Mouse (Mus musculus): ENCODE measurements around the gene Mettl1. TPM values are rescaled to one million over a fixed set of nuclear protein-coding genes. Genes with fewer than 3 reads are reported as not detected.

Gene Mettl1
- polyA plus RNA-seq, 2 experiments: 48.6 to 59.1 TPM

DNA sequence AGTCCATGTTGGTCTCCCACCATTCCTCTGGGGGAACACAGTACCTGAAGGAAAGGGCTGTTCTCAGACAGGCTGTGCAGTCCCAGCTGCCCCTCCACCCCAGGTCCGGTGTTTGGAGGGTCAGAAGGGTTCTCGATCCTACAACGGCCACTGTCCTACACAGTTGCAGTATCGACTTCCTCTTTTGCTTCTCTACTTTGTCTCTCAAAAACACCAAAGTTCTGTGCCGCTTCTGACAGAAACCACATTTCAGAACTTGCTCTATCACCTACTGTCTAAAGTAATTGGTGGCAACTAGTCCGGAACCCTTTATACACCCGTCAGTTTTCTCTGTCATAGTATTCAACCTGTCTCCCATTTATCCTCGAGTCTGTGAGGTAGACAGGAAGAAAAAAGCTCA is 14.2 kb downstream of the Mettl1 start:
- peaks cover 7% of the 10 kb centered on the region; the same call in 1 of the 2 replicates for H3K4me1 ChIP-seq (ENCODE audit: control insufficient read depth, insufficient read depth, low read length)
- peaks cover 20% of the 10 kb centered on the region for H3K27me3 ChIP-seq (ENCODE audit: control insufficient read depth, insufficient read depth, low read length)
- no peak overlapping the region for H3K4me3 ChIP-seq (replicated peaks; ENCODE audit: low read length)
- ATAC-seq (ENCODE audit: low FRiP score, low read depth) (no peak), DNase-seq (ENCODE audit: low spot score) (no peak)
- WGBS: 86% methylated on average over 8 of the region's 8 CpGs
- no peak overlapping the region for H3K27ac ChIP-seq (replicated peaks; ENCODE audit: low read depth, low read length)
- TF ChIP-seq POLR2A (IDR thresholded peaks at IDR 0.05; ENCODE audit: borderline replicate concordance, extremely low read depth, insufficient read depth, insufficient read length): no peak
- no peak overlapping the region for H3K9ac ChIP-seq (ENCODE audit: low read depth, low read length, severe bottlenecking)
- peaks cover 18% of the 10 kb centered on the region for H3K36me3 ChIP-seq (ENCODE audit: control insufficient read depth, insufficient read depth, low read length)
- H3K4me2 ChIP-seq (replicated peaks; ENCODE audit: low read depth, low read length, severe bottlenecking): no peak overlapping the region
- no peaks in the 10 kb centered on the region for H3K9me3 ChIP-seq (ENCODE audit: control insufficient read depth, low read length)

DNA sequence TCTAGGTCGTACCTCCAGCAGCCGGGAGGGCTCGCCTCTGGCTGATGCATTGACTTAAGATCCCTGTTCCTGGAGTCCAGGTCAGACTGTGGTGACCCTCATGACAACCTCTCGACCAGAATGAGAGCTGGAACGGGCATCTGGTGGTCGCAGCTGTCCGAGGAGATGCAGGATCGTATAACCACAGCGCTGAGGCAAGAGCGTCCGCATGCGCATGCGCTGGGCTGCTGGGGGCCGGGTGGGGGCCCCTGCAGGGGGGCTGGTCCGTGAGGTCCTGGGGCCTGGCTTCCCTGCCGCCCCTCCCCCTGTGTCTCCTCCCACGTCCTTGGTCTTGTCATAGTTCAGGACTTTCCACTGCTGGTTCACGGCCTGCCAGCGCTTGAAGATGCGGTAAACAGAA is 15.3 kb downstream of the Mettl1 start:
- Histone ChIP-seq H3K4me3 (replicated peaks; ENCODE audit: low read length) (no peak overlapping the region), H3K4me1 (ENCODE audit: control insufficient read depth, insufficient read depth, low read length) (peaks cover 7% of the 10 kb centered on the region; the same call in 1 of the 2 replicates), H3K9me3 (ENCODE audit: control insufficient read depth, low read length) (no peaks in the 10 kb centered on the region), H3K9ac (ENCODE audit: low read depth, low read length, severe bottlenecking) (no peak overlapping the region), H3K27ac (replicated peaks; ENCODE audit: low read depth, low read length) (no peak overlapping the region), H3K36me3 (ENCODE audit: control insufficient read depth, insufficient read depth, low read length) (peaks cover 18% of the 10 kb centered on the region), H3K27me3 (ENCODE audit: control insufficient read depth, insufficient read depth, low read length) (peaks cover 18% of the 10 kb centered on the region; the same call in 1 of the 2 replicates), H3K4me2 (replicated peaks; ENCODE audit: low read depth, low read length, severe bottlenecking) (no peak overlapping the region)
- WGBS: 81% methylated on average over 20 of the region's 20 CpGs
- TF ChIP-seq POLR2A (IDR thresholded peaks at IDR 0.05; ENCODE audit: borderline replicate concordance, extremely low read depth, insufficient read depth, insufficient read length): no peak
- no peak for ATAC-seq (ENCODE audit: low FRiP score, low read depth)
- DNase-seq (ENCODE audit: low spot score): no peak

DNA sequence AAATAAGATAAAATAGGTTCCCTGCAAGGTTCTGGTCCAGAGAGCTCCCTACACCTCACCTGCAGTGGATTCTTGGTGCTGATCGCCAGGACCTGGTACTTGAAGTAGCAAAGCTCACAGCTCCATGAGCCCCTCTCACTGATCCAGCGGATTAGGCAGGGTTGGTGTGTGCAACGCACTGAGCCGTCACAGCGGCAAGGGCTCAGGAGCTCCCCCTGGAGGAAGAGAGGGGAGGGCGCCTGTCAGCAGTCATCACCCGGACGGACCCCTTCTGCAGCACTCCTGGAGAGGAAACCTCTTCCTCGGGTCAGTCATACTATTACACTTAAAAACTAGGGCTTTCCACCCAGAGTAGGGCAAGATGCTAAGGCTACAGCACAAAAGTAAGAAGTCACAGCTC is 16.9 kb downstream of the Mettl1 start:
- peaks cover 11% of the 10 kb centered on the region; the same call in 1 of the 2 replicates for H3K27me3 ChIP-seq (ENCODE audit: control insufficient read depth, insufficient read depth, low read length)
- 2% methylated on average over 9 of the region's 9 CpGs for WGBS
- 0 out of 2 replicates have a peak, but pooled peaks have one; percentile 20 for ATAC-seq (ENCODE audit: low FRiP score, low read depth)

DNA sequence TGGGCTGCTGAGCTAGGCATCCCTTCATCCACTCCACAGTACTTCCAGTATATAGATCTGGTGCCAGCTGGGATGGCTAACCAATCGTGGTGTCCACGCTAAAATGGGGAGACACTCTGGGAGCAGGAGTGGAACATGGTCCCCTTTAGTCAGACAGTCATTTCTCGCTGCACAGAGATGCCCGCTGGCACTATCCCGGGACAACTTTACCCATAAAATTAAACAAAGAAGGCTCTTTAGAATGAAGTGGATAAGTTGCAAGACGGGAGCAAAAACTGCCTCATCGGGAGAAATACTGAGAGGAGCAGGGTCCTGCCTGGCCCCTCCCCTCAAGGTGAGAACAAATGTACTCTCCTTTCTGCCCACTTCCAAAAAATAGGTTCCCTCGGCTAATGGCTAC is 17.5 kb downstream of the Mettl1 start:
- Histone ChIP-seq H3K27me3 (ENCODE audit: control insufficient read depth, insufficient read depth, low read length) (peaks cover 11% of the 10 kb centered on the region; the same call in 1 of the 2 replicates), H3K4me3 (replicated peaks; ENCODE audit: low read length) (peak overlapping the region; percentile 75), H3K9me3 (ENCODE audit: control insufficient read depth, low read length) (no peaks in the 10 kb centered on the region), H3K36me3 (ENCODE audit: control insufficient read depth, insufficient read depth, low read length) (peaks cover 18% of the 10 kb centered on the region), H3K4me2 (replicated peaks; ENCODE audit: low read depth, low read length, severe bottlenecking) (peak overlapping the region; percentile 94), H3K4me1 (ENCODE audit: control insufficient read depth, insufficient read depth, low read length) (peaks cover 7% of the 10 kb centered on the region; the same call in 1 of the 2 replicates), H3K27ac (replicated peaks; ENCODE audit: low read depth, low read length) (no peak overlapping the region), H3K9ac (ENCODE audit: low read depth, low read length, severe bottlenecking) (peak overlapping the region; percentile 79; the same call in 1 of the 2 replicates)
- 9% methylated on average over 8 of the region's 8 CpGs for WGBS
- ATAC-seq (ENCODE audit: low FRiP score, low read depth): no peak
- TF ChIP-seq POLR2A (IDR thresholded peaks at IDR 0.05; ENCODE audit: borderline replicate concordance, extremely low read depth, insufficient read depth, insufficient read length): no peak
- DNase-seq (ENCODE audit: low spot score): no peak

More for the DNA sequence above, 16.9 kb downstream of the Mettl1 start:
- Histone ChIP-seq H3K4me1 (ENCODE audit: control insufficient read depth, insufficient read depth, low read length) (peaks cover 7% of the 10 kb centered on the region; the same call in 1 of the 2 replicates), H3K9ac (ENCODE audit: low read depth, low read length, severe bottlenecking) (no peak overlapping the region), H3K9me3 (ENCODE audit: control insufficient read depth, low read length) (no peaks in the 10 kb centered on the region), H3K4me3 (replicated peaks; ENCODE audit: low read length) (peak overlapping the region; percentile 75), H3K27ac (replicated peaks; ENCODE audit: low read depth, low read length) (no peak overlapping the region), H3K36me3 (ENCODE audit: control insufficient read depth, insufficient read depth, low read length) (peaks cover 18% of the 10 kb centered on the region), H3K4me2 (replicated peaks; ENCODE audit: low read depth, low read length, severe bottlenecking) (peak overlapping the region; percentile 94)
- no peak for TF ChIP-seq POLR2A (IDR thresholded peaks at IDR 0.05; ENCODE audit: borderline replicate concordance, extremely low read depth, insufficient read depth, insufficient read length)
- peak; percentile 70 for DNase-seq (ENCODE audit: low spot score)

DNA sequence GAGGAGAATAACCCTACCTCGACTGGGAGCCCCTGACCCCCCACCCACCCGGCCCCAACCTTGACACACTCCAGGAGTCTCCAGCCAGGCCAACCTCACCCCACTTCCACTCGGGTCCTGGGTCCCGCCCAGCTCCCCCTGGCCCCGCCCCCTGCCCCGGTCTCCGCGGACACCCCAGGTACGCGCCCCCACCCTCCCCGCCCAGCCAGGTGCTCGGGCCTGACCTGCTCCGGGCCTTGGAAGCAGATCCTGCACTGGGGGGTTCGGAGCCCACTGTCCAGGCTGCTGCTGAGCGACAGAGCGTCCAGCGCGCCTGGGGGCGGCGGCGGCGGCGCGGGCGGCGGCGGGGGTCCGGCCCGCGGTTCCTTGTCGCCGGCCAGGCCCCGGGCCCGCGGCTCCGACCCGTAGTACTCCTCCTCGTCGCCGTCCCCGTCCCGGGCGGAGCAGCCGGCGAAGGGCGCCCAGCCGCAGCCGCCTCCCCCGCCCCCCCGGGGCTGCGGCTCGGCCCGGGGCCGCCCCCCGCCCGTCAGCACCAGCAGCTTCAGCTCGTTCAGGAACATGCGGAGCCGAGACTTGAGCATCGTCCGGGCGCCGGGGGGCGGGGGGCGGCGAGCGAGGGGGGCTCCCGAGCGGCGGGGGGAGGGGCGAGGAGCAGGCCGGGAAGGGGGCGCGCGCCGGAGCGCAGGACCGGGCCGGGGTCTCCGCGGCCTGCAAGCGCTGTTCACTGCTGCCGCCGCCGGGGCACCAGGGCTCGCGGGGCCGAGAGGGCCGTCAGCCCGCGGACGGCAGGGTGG is 18.2 kb downstream of the Mettl1 start:
- no peak for TF ChIP-seq POLR2A (IDR thresholded peaks at IDR 0.05; ENCODE audit: borderline replicate concordance, extremely low read depth, insufficient read depth, insufficient read length)
- H3K4me3 ChIP-seq (replicated peaks; ENCODE audit: low read length): peak overlapping the region; percentile 75
- peaks cover 11% of the 10 kb centered on the region; the same call in 1 of the 2 replicates for H3K27me3 ChIP-seq (ENCODE audit: control insufficient read depth, insufficient read depth, low read length)
- DNase-seq (ENCODE audit: low spot score): no peak
- peaks cover 19% of the 10 kb centered on the region for H3K36me3 ChIP-seq (ENCODE audit: control insufficient read depth, insufficient read depth, low read length)
- no peak overlapping the region for H3K27ac ChIP-seq (replicated peaks; ENCODE audit: low read depth, low read length)
- H3K9ac ChIP-seq (ENCODE audit: low read depth, low read length, severe bottlenecking): peak overlapping the region; percentile 79
- H3K4me1 ChIP-seq (ENCODE audit: control insufficient read depth, insufficient read depth, low read length): peaks cover 7% of the 10 kb centered on the region; the same call in 1 of the 2 replicates
- H3K9me3 ChIP-seq (ENCODE audit: control insufficient read depth, low read length): no peaks in the 10 kb centered on the region
- ATAC-seq (ENCODE audit: low FRiP score, low read depth): no peak
- WGBS: 2% methylated on average over 17 of the region's 92 CpGs
- H3K4me2 ChIP-seq (replicated peaks; ENCODE audit: low read depth, low read length, severe bottlenecking): peak overlapping the region; percentile 94

All from limb, embryonic 14.5 days (tissue).